16 mouse cellular contexts compared by ENCODE assay signal in the genomic region with DNA sequence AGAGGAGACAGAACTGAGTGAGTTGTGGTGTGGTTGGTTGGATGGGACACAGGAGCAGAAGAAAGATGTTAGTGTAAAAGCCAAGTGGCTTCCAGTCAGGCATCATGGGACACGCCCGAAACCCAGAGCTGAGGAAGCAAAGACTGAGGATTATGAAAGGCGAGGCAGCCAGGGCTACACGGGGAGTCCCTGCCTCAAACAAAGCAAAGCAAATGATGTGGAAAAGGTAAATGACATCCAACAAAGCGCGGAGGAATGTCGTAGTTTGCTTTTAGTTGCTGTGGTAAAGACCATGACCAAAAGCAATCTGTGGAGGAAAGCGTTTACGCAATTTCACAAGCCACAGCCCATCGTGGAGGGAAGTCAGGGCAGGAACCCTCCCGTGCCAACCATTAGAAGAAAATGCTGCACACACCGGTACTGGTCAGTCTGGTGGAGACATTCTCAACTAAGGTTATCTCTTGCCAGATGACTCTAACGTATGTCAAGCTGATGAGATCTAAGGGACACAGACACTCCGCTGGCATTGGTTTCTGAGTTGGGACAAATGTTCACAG. TPM values are rescaled to one million over a fixed set of nuclear protein-coding genes. Genes with fewer than 3 reads are reported as not detected.
"Had no signal": no experiment of that assay in that cellular context is flagged by ENCODE, and none has a peak within 500 bp of the region (broad histone marks: within the 10 kb centered on the region; RNA-seq: fewer than 3 reads in every experiment).

No protein-coding gene starts in this region.

- ATAC-seq: liver, postnatal 0 days; midbrain, embryonic 16.5 days had no signal

- H3K27me3 ChIP-seq: limb, embryonic 12.5 days; liver, embryonic 13.5 days; lung, embryonic 15.5 days; midbrain, embryonic 12.5 days had no signal

- H3K4me2 ChIP-seq: limb, embryonic 12.5 days; liver, embryonic 13.5 days; lung, embryonic 15.5 days; midbrain, embryonic 12.5 days; neural tube, embryonic 12.5 days had no signal

- H3K4me3 ChIP-seq: limb, embryonic 12.5 days; liver, embryonic 13.5 days; lung, embryonic 15.5 days; midbrain, embryonic 12.5 days; neural tube, embryonic 12.5 days had no signal

- H3K9ac ChIP-seq: limb, embryonic 12.5 days; liver, embryonic 13.5 days; liver, postnatal 0 days; lung, embryonic 15.5 days; midbrain, embryonic 12.5 days; neural tube, embryonic 12.5 days had no signal

- H3K27ac ChIP-seq: kidney, postnatal 0 days; limb, embryonic 12.5 days; liver, embryonic 13.5 days; lung, embryonic 15.5 days; midbrain, embryonic 12.5 days; neural tube, embryonic 12.5 days; stomach, postnatal 0 days had no signal

- H3K9me3 ChIP-seq: liver, embryonic 13.5 days; lung, embryonic 15.5 days; neural tube, embryonic 12.5 days had no signal

- H3K36me3 ChIP-seq: limb, embryonic 12.5 days; liver, embryonic 13.5 days; lung, embryonic 15.5 days; midbrain, embryonic 12.5 days; neural tube, embryonic 12.5 days had no signal

- H3K4me1 ChIP-seq: limb, embryonic 12.5 days; lung, embryonic 15.5 days; neural tube, embryonic 12.5 days had no signal

- DNase-seq: kidney, postnatal 36 days; layer of hippocampus, adult 9-11 months; layer of hippocampus, postnatal 36 days; liver; liver, embryonic 13.5 days; liver, postnatal 0 days; lung, postnatal 14 days; thymus, postnatal 4 days had no signal

RNA-seq across cellular contexts. Expression of a gene that starts 36.3 kb away (rescaled TPM):
- total RNA-seq: neutrophil, adult 5-6 weeks had no signal
- polyA plus RNA-seq: liver, postnatal 0 days had no signal
